Mouse (Mus musculus) megakaryocyte progenitor cell, adult 5-6 weeks (primary cell): ENCODE measurements around the gene Vav3. TPM values are rescaled to one million over a fixed set of nuclear protein-coding genes. Genes with fewer than 3 reads are reported as not detected.

Experiments
- ATAC-seq: replicated peaks from 2 replicates; pipeline ENCODE4 v1.8.0; 2016; ENCODE audit warnings: mild to moderate bottlenecking, moderate TSS enrichment, inconsistent platforms; ENCODE audit not compliant: poor library complexity
- total RNA-seq, 2 experiments: library from RNA; stranded (forward) in 1 of 2; stranded (reverse) in 1 of 2; fragments of 157-497, 149-512 nt in 1 of 2; fragments of 200-1000 nt in 1 of 2; gene quantifications; 2 replicates each; pipeline versions ENCODE4 v1.2.3 to v1.2.4; 2015 to 2017

The Vav3 gene
- 56.5 and 64.3 TPM in 2 replicates for total RNA-seq (2015)
- 62.2 and 78.0 TPM in 2 replicates for total RNA-seq (2017)

DNA sequence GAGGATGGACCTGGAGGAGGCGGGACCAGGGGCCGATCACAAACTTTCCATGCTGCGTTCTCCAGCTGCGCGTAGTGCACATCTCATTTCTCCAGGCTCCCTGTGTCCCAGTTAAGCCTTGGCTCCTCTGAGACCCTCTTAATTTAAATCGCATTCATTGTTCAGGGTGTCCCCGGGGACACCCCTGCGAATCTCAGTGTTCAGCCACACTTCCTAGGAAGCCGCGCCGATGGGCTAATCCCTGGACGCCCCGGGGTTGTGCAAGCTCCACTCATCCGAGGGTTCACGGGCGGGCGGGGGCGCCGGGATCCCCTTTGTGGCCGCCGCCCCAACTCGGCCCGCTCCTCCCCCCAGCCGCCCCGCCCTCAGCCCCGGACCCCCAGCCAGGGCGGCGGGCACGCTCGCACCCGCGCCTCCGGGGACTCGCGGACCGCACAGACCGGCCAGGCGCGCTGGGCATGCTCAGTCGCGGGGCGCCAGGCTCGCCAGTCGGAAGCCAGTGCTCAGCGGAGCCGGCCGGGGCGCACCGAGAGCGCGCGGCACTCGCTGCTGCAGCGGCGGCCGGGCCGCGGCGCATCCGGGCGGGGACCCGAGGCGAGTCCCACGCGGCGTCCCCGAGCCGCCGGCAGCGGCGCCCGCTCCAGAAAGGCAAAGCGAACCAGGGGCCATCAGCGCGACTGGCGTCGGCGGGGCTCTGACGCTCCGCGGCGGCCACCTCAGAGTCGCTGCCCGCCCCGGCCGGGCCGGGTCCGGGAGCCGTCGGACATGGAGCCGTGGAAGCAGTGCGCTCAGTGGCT is at the start of gene Vav3:
TSS of gene Vav3 (plus strand) at position 380 of the 797 bp plus-strand sequence.
- peak; percentile 51 for ATAC-seq

DNA sequence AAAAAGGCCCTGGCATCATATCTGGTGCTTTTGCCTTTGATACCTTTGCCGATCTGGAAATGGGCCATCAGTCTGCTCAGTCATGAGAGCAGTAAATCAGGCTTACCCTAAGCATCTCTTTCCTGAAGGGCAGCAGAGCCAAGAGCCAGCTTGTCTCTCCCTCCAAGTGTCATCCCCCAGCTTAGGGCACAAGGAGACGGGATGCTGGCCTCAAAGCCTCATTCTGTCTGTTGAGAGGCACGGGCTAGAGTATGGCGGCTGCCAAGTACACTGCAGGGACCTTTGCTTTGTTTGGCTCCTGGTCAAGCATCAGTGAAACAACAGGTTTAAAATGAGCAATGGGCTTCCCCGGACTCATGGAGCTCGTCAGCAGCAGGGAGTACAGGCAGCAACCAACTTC is 41.6 kb upstream of the Vav3 start:
- no peak for ATAC-seq

- peak; percentile 21 for ATAC-seq
These were observed 41.0 kb upstream of the Vav3 start for GRCm38 (mm10) chr3:109299303-109300074.

- ATAC-seq: peak; percentile 81
These were observed 38.4 kb upstream of the Vav3 start for GRCm38 (mm10) chr3:109302059-109302458.

GRCm38 (mm10) chr3:109307406-109307805 is 33.0 kb upstream of the Vav3 start:
- no peak for ATAC-seq

GRCm38 (mm10) chr3:109308468-109308867 is 32.0 kb upstream of the Vav3 start:
- ATAC-seq: 0 out of 2 replicates have a peak, but pooled peaks have one; percentile 19

- ATAC-seq: no peak
These were observed 30.9 kb upstream of the Vav3 start for GRCm38 (mm10) chr3:109309317-109310265.

GRCm38 (mm10) chr3:109311172-109311824 is 29.2 kb upstream of the Vav3 start:
- peak; percentile 91 for ATAC-seq

DNA sequence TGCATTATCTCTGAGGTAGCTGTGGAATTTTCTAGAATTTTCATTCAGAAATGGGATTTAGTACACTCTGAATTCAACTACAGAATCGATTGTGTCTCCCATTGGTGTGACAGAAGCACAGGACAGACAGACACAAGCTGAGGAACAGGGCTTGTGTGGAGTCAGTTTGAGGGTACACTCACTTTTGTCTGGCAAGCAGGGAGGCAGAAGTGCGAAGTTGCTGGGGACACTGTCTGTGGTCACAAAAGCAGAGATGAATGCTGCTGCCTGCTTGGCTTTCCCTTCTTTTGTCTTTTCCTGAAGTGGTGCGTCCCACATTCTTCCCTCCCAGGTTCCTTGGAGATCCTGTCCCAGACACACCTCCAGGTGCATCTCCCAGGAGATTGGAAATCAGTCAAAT is 28.6 kb upstream of the Vav3 start:
- ATAC-seq: peak; percentile 42; the same call in 1 of the 2 replicates

- no peak for ATAC-seq
These were observed 27.0 kb upstream of the Vav3 start for GRCm38 (mm10) chr3:109313501-109313900.

DNA sequence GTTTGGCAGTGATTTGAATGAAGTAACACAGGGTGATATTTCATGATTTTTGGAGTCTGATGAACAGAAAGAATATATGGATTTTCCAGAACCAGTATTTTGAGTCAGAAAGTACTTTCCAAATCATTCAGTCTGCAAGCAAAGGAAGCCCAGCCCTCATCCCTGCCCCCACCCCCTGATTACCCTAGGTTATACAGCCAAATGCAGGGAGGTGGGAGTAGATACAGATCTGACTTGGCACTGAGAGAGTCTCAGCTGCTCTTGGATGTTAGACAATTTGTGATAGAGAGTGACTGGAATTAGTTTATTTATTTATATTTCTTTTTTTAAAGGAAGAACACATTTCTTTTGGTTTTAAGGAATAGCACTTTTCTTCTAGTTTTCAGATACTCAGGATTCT is 18.2 kb upstream of the Vav3 start:
- ATAC-seq: no peak

- peak; percentile 66 for ATAC-seq
These were observed 16.8 kb upstream of the Vav3 start for GRCm38 (mm10) chr3:109323447-109324300.

- no peak for ATAC-seq
These were observed 13.3 kb upstream of the Vav3 start for GRCm38 (mm10) chr3:109327128-109327527.

DNA sequence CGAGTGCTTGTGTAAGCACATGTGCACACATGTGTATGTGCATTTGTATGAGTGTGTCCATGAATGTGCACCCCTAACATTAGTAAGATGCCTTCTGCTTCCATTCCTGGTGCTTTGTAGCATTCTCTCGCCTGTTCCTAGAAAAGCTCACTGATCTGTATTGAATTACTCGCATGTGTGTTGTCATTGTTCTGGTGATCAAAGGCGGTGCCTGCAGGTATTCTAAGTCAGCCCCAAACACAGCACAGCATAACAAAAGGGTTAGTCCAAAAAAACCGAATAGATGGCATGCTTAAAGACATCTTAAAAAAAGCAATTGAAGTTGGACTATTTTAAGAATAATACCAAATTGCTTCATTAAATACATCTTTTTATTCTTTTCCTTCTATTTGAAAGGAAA is 7.7 kb upstream of the Vav3 start:
- ATAC-seq: no peak

DNA sequence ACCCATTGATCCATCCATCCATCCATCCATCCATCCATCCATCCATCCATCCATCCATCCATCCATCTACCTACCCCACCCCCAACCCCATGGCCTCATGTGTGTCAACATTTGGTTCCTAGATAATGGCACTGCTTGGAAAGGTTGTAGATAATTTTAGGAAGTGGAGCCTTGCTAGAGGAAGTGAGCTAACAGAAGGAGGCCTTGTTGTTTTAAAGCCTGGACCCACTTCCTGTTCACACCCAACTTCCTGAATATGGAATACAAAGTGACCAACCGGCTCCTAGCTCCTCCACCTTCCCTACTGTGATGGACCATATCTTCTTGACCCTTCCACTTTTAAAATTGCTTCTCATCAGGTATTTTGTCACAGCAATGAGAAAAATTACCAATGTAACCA is 5.0 kb upstream of the Vav3 start:
- peak; percentile 83 for ATAC-seq

DNA sequence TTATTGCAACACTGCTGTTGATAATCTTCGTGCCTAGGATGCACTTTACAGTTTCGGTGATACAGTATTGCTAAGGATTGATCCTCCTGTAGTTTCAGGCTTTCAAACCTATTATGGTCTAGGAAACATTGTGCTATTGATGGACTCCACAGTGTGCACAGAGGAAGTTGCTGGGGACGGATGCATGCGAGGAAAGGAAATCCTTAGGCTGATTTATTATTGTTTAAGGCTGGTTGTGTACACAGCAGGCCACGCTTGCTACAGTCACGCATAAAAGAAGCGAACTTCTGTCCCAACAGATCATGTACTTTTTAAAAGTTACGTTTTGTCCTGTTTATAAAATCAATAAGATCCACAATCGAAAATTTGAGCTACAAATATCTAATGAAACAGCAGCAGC is 1.2 kb upstream of the Vav3 start:
- no peak for ATAC-seq

DNA sequence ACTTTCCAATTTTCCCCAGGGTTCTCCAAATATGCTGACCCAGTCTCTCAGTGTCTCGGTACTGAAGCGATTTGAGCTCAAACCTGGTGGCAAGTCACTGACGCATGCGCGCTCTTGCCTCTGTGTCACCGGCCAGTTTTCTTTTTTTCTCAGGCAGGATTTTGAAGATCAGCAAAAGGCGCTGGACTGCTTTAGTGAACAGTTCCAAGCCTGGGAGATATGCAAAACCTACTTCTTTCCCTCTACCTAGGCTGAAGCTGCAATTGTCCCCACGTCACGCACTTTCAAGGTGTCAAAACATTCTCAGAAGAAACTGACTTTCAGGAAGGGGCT is 546 bp upstream of the Vav3 start:
- ATAC-seq: peak; percentile 9; the same call in 1 of the 2 replicates

DNA sequence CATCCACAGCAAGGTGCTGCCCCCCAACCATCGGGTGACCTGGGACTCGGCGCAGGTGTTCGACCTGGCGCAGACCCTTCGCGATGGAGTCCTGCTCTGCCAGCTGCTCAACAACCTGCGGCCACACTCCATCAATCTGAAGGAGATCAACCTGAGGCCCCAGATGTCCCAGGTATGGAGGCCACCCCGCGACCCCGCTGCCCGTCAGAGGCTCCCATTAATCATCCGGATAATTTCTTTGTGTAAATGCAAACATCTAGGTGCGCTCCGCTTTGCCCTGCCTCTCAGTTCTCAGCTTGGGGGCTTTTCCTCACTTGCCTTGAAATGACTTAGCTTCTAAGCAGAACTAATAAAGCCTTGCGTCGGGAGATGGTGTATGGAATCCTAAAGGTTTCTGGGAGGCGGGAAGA is 623 bp downstream of the Vav3 start:
- no peak for ATAC-seq

DNA sequence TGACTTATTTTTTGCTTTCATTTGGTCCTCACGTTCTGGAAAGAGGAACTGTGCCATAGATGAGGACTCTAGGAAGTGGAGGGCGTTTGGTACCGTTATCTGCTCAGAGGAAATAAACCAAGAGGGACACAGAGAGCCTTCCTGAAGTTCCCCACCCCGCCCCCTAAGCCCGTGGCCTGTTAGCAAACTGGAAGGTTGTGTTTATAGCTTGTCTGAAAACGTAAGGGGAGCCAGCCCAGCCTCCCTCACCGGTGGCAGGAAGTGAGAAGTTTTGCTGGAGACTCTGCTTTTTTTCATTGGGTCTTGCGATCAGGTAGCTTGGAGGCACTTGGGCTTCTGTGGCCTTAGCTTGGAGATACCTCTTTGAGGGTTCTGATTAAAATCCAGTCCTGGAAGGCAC is 1.2 kb downstream of the Vav3 start:
- peak; percentile 87 for ATAC-seq
